Mouse (Mus musculus): Measurements from ENCODE around the gene Cdc34.

Cdc34 gene

GRCm38 (mm10) chr10:79671396-79672087 is 10.5 kb upstream of the Cdc34 start:
- no peak for DNase-seq (ENCODE audit: low spot score)

GRCm38 (mm10) chr10:79672088-79672455 is 9.9 kb upstream of the Cdc34 start:
- no peak for DNase-seq (ENCODE audit: low spot score)

- DNase-seq (ENCODE audit: low spot score), result no peak
Observed at GRCm38 (mm10) chr10:79673054-79673453, 8.9 kb upstream of the Cdc34 start.

GRCm38 (mm10) chr10:79675346-79676035 is 6.5 kb upstream of the Cdc34 start:
- DNase-seq (ENCODE audit: low spot score), result no peak

- DNase-seq (ENCODE audit: low spot score), result no peak
Observed at GRCm38 (mm10) chr10:79680606-79681495, 1.1 kb upstream of the Cdc34 start.

DNA sequence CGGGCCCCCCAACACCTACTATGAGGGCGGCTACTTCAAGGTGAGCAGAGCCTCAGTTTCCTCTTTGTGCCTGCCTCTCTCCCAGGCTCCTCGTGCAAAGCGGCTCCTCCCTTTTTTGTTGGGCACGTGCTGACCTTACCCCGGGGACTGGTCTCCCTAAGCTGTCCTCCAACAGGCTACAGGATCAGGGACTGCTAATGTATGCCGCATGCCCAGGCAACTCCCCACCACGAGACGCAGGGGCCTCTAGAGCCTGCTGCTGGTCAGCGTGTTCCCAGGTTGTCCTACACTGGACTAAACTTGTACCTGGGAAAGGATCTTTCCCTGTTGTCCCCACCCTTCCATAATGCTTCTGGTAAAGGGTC is 538 bp downstream of the Cdc34 start:
- DNase-seq (ENCODE audit: low spot score), result no peak

GRCm38 (mm10) chr10:79682916-79683582 is 1.1 kb downstream of the Cdc34 start:
- no peak for DNase-seq (ENCODE audit: low spot score)

- DNase-seq (ENCODE audit: low spot score), result no peak
Observed at GRCm38 (mm10) chr10:79683726-79684640, 2.0 kb downstream of the Cdc34 start.

DNA sequence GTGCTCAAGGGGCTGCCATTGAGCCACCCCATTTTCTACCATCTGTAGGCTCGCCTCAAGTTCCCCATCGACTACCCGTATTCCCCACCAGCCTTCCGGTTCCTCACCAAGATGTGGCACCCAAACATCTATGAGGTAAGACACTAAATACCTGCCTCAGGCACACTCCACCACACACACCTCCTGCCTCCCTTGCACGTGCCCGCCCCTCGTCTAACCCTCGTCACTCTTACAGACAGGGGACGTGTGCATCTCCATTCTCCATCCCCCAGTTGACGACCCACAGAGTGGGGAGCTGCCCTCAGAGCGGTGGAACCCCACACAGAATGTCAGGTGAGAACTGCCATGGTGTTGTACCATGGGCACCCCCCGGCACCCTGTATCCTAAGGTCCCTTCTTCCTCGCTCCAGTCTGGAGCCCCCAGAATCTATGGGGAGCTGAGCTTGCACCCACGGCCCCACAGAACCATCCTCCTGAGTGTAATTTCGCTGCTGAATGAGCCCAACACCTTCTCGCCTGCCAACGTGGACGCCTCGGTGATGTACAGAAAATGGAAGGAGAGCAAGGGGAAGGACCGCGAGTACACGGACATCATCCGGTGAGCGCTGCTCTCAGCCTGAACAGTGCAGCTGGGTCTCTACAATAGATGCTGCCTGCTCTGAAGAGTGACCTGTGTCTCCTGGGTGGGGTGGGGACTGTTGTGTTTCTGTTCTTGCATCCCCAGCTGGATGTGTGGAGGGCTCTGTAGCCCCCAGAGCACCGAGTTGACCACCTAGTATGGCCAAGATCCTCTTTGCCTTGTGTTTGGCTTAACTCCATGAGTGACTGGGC is 3.0 kb downstream of the Cdc34 start:
- no peak for DNase-seq (ENCODE audit: low spot score)

DNA sequence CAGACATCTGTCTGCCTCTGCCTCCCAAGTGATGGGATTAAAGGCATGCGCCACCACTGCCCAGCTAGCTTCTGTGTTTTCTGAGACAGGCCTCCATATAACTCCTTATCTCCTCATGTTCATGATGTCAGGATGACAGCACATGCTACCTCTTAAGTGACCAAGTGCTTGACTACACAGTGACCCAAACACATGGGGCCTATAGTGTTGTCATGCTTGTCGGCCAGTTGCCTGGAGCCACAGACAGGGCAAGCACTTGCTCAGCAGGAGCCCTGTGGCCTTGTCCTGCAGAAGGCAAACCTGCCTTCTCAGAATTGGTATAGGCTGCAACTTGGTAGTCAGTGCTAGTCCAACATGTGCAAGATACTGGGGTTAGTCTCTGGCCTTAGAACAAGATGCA is 4.2 kb downstream of the Cdc34 start:
- DNase-seq (ENCODE audit: low spot score), result no peak

DNA sequence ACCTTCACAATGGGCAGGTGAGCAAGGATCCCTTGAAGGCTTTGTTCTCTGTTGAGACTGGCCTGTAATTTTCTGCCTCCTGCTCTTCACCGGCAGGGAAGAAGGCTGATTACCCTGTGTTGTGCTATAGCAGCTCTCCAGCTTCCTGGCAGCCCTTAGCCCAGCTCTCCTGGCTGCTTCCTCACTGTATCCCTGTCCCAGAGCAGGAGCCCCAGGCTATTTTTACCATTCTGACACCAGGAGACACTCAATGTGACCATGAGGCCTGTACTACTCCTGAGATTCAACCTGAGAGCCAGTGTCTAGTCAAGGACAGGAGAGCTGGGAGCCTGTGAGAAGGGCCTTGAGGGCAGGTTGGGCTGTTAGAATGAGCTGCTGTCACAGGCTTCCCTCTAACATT is 4.7 kb downstream of the Cdc34 start:
- DNase-seq (ENCODE audit: low spot score), result no peak

GRCm38 (mm10) chr10:79687513-79687912 is 5.5 kb downstream of the Cdc34 start:
- no peak for DNase-seq (ENCODE audit: low spot score)

DNA sequence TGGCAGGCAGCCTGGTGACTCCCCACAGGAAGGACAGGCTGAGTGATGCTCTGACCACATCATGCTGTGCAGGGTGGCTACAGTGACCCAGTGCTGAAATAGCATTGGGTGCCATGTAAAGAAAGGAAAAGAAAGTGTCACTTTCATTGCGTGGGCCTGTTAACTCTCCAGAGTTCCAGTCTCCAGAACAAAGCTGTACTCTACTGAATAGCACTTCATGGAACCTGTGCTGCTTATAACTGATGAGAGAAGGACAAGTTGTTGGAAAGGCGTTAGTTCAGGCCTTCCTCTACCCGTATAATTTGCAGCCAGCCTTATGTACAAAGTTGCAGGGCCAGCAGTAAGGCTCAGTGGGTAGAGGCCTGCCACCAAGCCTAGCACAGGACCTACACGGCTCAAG is 6.7 kb downstream of the Cdc34 start, which contains the start of gene Gzmm:
Gene Gzmm (plus strand): TSS at position 301 of the 400 bp plus-strand sequence.
- no peak for DNase-seq (ENCODE audit: low spot score)

GRCm38 (mm10) chr10:79689178-79689577 is 7.2 kb downstream of the Cdc34 start:
- DNase-seq (ENCODE audit: low spot score), result no peak

DNA sequence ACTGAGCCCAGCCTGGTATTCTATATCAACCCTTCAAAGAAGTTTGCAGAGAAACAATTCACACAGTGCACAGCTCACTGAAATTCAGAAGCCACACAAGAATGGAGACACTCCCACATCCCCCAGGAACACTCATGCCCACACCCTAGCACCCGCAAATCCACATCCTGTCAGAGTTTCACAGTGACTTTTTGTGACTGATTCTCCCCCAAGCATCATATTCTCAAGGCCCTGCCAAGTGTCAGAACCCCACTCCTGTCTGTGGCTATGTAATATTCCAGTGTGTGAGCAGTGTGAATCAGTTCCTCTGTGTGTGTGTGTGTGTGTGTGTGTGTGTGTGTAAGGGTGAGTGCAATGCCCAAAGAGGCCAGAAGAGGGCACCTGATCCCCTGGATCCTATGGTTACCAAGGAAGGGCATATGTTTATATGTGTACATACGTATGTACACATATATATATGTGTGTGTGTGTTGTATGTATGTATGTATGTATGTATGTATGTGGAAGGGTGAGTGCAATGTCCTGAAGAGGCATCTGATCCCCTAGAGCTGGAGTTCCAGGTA is 10.1 kb downstream of the Cdc34 start:
- no peak for DNase-seq (ENCODE audit: low spot score)

DNA sequence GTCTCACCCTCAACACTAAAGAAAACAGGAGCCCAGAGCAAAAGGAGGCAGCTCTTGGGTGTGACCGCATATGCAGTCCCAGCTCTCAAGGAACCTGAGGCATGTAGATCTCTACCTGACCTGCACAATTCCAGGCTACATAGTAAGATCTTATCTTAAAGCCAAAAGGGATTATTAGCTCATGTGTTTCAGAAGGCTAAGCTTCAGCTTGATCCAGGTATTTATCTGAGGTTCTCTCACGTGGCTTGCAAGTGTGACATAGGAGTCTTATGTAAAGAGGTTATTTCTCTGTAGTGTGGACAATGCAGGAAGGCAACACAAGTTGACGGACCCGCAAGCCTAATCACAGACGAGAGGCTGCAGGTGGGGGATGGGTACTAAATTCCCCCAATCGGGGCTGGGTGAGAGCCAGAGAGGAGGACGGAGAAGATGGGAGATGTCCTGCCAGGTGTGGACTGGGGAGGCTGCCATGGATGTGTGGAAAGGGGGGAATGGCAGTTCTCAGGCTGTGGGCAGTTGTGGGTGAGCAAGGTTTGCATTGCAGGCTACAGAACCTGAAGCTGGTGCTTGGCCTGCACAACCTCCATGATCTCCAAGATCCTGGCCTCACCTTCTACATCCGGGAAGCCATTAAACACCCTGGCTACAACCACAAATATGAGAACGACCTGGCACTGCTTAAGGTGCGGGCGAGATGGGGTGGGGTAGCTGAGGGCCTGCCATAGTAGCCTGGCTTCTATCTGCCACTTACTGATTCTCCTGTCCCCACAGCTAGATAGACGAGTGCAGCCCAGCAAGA is 11.8 kb downstream of the Cdc34 start:
- no peak for DNase-seq (ENCODE audit: low spot score)

- DNase-seq (ENCODE audit: low spot score), result no peak
Observed at GRCm38 (mm10) chr10:79694379-79694655, 12.3 kb downstream of the Cdc34 start.

DNA sequence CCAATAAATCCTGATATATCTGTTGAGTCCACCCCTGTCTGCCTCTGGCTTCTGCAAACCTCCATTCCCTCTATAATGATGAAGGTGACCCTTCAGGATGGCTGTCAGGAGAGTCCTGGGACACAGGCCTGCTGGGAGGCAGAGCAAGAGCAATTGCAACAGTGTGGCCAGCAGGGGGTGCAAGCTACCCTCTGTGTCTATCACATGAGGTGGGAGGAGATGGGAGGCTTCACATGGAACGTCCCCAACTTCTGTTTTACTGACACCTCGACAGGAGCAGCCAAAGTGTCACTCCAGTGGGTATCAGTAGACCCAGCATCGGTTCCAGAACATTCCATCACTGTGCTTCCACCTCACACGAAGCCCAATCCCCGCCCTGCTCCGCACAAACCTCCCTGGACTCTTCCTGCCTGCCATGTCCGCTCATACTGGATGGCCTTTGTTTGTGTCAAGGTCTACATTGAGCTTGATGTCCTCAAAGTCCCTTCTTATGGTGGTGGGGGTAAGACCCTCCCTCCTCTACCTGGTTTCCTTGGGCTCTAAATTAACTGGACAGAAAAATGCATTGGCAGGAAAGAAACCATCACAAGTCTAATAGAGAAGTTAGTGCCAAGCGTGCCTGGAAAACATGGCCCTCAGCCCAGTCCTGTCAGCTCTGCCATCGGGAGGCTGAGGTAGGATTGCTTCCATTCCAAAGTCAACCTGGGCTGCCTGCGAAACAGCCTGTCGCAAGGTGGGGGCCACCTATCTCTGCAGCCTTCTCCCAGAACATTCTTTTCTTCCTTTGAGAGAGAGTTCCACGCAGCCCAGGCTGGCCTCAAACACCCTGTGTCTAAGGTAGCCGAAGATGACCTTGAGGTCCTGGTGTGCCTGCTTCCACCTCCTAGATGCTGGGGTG is 13.5 kb downstream of the Cdc34 start:
- DNase-seq (ENCODE audit: low spot score), result no peak
